Mouse (Mus musculus): Measurements from ENCODE around the gene Mylpf.
A peak's percentile ranks its signal among the peaks of the same experiment; 100 is the strongest.

DNA sequence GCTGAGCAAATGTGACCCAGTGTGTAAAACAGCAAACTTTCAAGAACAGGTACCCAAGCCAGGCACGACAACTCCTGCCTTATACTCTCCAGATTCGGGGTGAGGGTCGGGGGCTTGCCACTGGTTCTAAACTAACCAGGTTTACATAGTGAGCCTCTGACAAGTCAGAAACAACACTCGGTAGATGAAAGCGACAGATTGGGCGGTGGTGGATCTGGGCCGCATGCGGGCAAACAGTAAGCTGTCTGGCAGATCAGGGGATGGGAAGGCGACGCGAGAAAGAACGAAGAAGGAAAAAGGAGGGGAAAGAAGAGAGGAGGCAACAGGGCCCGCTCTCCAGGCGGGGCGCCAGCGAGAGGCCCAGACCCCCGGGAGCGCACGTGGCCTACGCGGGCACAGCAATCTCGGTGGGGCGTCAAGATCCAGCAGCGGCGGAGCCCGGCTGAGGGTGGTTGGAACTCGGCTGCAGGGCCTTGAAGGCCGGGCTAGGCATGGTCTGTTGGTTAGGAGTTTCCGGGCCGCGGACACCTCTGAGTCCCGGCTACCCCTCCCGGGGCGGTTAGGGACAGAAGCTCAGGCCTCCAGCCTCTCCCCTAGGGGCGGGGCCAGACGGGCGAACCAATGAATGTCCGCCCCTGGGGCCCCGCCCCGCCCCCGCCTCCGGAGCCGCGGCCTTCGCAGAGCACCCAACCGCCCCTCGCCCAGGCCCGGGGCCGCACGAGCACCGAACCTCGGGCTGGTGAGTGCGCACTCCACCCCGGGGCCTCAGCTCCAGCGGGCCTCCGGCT, 35.4 kb downstream of the Mylpf start, which contains the start of gene Zfp771:
- no peak for TF ChIP-seq CTCF (IDR thresholded peaks at IDR 0.05; ENCODE audit: low read depth, low read length)
- peak; percentile 89 for TF ChIP-seq POLR2A (IDR thresholded peaks at IDR 0.05; ENCODE audit: extremely low read depth, insufficient read depth, low read length)
